In the genomic region with DNA sequence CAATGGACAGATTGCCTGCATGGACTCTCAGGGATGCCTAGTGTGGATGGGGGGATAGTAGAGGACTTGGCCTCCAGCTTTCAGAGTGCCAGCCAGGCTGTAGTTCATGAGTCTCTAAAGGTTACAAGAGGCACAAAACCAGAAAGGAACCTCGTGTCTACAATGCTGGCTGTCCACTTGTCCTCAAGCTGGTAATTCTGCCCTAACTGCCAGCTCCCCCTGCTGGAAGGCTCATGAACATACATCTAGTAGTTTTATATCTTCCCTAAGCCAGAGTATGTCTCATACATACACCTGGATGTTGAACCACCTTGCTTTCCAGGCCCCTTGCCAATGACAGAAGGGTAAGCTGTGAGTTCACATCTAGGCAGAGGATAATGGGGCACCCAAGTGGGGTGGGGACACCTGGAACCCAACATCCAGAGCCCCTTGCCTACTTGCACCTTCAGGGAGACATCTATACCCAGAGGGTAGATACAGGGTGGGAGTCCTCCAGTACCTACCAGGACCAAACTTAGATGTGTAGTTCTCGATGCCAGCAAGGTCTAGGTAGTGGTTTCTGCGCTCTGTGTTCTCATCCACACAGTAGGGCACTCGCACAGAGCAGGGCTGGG, we compare ENCODE assay signal across 9 mouse cellular contexts. TPM values are rescaled to one million over a fixed set of nuclear protein-coding genes. Genes with fewer than 3 reads are reported as not detected.
DNase-seq lines count a peak whose midpoint lies in the region; ATAC-seq and TF ChIP-seq lines count a peak whose summit lies in the region.
"Had no signal": no experiment of that assay in that cellular context is flagged by ENCODE, and none has a peak within 500 bp of the region (broad histone marks: within the 10 kb centered on the region; RNA-seq: fewer than 3 reads in every experiment).

No protein-coding gene starts in this region.

- no peaks in the 10 kb centered on the region for H3K4me1 ChIP-seq in heart, embryonic 11.5 days (ENCODE audit: control insufficient read depth, insufficient read depth, low read length)
- H3K4me1 ChIP-seq in ES-Bruce4 (ENCODE audit: control insufficient read depth, insufficient read depth, low read length) = no peaks in the 10 kb centered on the region
- H3K4me1 ChIP-seq: lung, embryonic 15.5 days had no signal

- TF ChIP-seq CTCF in ES-Bruce4 (IDR thresholded peaks at IDR 0.05; ENCODE audit: low read depth, low read length) = peak; percentile 63

- TF ChIP-seq EP300 in ES-Bruce4 (IDR thresholded peaks at IDR 0.05; ENCODE audit: insufficient read depth, low read depth, low read length) = no peak

- no peak overlapping the region for H3K4me2 ChIP-seq in heart, embryonic 11.5 days
- H3K4me2 ChIP-seq: lung, embryonic 15.5 days had no signal

- no peak for ATAC-seq in heart, embryonic 11.5 days (replicated peaks; ENCODE audit: insufficient number of reproducible peaks, low FRiP score, low TSS enrichment)

- H3K36me3 ChIP-seq in heart, embryonic 11.5 days (ENCODE audit: control insufficient read depth, insufficient read depth, low read length) = no peaks in the 10 kb centered on the region; the same call in 1 of the 2 replicates
- no peaks in the 10 kb centered on the region for H3K36me3 ChIP-seq in ES-Bruce4 (ENCODE audit: control insufficient read depth, insufficient read depth, low read length, poor library complexity, severe bottlenecking)
- H3K36me3 ChIP-seq: lung, embryonic 15.5 days had no signal

- no peaks in the 10 kb centered on the region for H3K9me3 ChIP-seq in heart, embryonic 11.5 days (replicated peaks; ENCODE audit: control insufficient read depth, low read length)
- no peaks in the 10 kb centered on the region for H3K9me3 ChIP-seq in ES-Bruce4 (replicated peaks; ENCODE audit: control insufficient read depth, insufficient read depth, low read length, poor library complexity, severe bottlenecking)
- H3K9me3 ChIP-seq: lung, embryonic 15.5 days had no signal

- H3K27ac ChIP-seq in heart, embryonic 11.5 days (ENCODE audit: low read depth, low read length) = no peak overlapping the region
- H3K27ac ChIP-seq in ES-Bruce4 (ENCODE audit: insufficient read depth, low read length) = no peak overlapping the region
- H3K27ac ChIP-seq: lung, embryonic 15.5 days had no signal

- H3K27me3 ChIP-seq in heart, embryonic 11.5 days (ENCODE audit: control insufficient read depth, insufficient read depth, low read length) = no peaks in the 10 kb centered on the region
- no peaks in the 10 kb centered on the region for H3K27me3 ChIP-seq in ES-Bruce4 (ENCODE audit: control insufficient read depth, insufficient read depth, low read length, poor library complexity, severe bottlenecking)
- H3K27me3 ChIP-seq: lung, embryonic 15.5 days had no signal

- DNase-seq in heart, adult 18-20 months = peak; percentile 72 to 88
- peak; percentile 47 for DNase-seq in c-Kit-positive CD71-negative TER-119-negative erythroid progenitor cells, embryonic 14.5 days (ENCODE audit: low read depth)
- peak; percentile 22 to 45 for DNase-seq in frontal cortex, postnatal 25 days (ENCODE audit: low spot score in 2 of 2)
- DNase-seq in kidney, postnatal 14 days = peak; percentile 77
- peak; percentile 81 for DNase-seq in lung, postnatal 14 days
- DNase-seq in spleen, postnatal 10 days (ENCODE audit: low spot score in 2 of 2) = peak; percentile 33 to 73

- 64% methylated on average over 4 of the region's 4 CpGs for WGBS in heart, embryonic 11.5 days (ENCODE audit: insufficient replicate concordance)

- H3K4me3 ChIP-seq in heart, embryonic 11.5 days (ENCODE audit: low read depth, low read length) = no peak overlapping the region
- no peak overlapping the region for H3K4me3 ChIP-seq in ES-Bruce4 (ENCODE audit: low read depth, low read length)
- H3K4me3 ChIP-seq: lung, embryonic 15.5 days had no signal

- no peak for TF ChIP-seq POLR2A in ES-Bruce4 (IDR thresholded peaks at IDR 0.05; ENCODE audit: insufficient read depth, low read length)

- H3K9ac ChIP-seq in heart, embryonic 11.5 days (ENCODE audit: low read depth, low read length) = no peak overlapping the region
- H3K9ac ChIP-seq in ES-Bruce4 (ENCODE audit: low read depth, poor library complexity, severe bottlenecking) = no peak overlapping the region
- H3K9ac ChIP-seq: lung, embryonic 15.5 days had no signal

RNA-seq across cellular contexts. Expression of gene Nkd2, which starts 25.1 kb away (rescaled TPM):
- total RNA-seq in heart, adult 18-20 months (2021) = 1 to 10 TPM; 1.2 TPM
- polyA plus RNA-seq in heart, embryonic 11.5 days (2014; fragmentation: Nextera tagmentation; extraction: Ambion mirVana) = 2.3 and 2.4 TPM in 2 replicates
- 2.9 and 3.2 TPM in 2 replicates for polyA plus RNA-seq in ES-Bruce4 (2011; ENCODE audit: insufficient read depth, insufficient read length, low read depth, missing spikeins)
